Mouse (Mus musculus) retina, postnatal 7 days (tissue): ENCODE measurements around the gene Frmd4b.

Experiments used
- DNase-seq: peaks from one replicate; pipeline ENCODE4 v3.0.0-alpha.2; 2012; ENCODE audit warnings: low read depth, low spot score

Frmd4b gene

DNA sequence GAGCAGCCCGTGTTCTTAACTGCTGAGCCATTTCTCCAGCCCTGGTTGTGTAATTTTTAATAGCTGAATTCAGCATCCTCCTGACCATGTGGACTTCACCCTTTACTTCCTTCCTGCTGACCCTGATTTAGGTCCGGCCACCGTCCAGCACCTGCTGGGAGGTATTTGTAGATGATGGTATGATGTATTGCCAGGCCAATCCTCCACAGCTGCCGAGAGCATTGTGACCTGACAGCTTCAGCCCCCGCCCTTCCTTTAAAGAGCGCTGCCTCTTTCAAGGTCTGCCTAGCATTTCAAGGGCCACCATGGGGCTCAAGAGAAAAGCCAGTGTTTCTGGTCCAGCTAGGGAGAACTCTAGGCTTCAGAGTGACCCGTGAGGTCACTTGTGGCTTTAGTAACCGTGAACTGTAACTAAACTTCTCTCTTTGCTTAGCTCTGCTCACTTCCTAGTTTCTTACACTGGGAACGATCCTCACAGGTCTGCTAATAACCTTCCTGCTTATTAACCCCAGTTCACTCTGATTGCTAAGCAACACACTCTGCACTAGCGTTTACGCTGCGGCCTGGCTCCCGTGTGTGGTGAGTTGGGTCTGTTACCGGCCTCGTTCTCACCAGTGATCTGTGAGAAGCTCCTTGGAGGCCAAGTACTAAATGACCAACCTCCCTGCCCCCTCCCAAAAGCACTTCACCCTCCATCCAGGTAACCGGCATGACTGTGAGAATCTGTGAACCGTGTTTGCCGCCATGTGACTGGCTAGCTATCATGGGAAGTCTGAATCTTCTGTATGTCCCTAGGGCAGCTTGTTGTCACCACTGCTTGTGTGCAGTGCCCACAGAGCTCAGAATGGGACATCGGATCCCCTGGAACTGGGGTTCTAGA, 138.1 kb downstream of the Frmd4b start:
- no peak for DNase-seq

DNA sequence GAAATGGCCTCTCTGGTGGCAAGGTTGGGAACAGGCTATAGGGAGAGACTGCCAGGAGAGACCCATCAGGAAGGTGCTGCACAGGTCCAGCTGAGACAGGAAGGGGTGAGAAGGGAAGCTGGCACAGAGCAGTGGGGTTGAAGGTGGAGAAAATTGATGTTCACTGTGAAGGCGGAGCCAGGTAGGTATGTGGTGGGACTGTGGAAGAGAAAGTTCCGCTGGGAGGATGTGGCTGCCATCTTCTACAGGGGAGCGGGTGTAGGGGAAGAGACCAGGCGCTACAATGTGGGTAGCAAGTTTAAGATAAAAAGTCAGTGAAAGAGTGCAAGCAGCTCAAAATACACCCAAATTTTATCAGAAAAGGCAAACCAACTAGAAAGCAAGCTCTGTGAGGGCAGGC, 143.7 kb downstream of the Frmd4b start:
- DNase-seq = no peak

DNA sequence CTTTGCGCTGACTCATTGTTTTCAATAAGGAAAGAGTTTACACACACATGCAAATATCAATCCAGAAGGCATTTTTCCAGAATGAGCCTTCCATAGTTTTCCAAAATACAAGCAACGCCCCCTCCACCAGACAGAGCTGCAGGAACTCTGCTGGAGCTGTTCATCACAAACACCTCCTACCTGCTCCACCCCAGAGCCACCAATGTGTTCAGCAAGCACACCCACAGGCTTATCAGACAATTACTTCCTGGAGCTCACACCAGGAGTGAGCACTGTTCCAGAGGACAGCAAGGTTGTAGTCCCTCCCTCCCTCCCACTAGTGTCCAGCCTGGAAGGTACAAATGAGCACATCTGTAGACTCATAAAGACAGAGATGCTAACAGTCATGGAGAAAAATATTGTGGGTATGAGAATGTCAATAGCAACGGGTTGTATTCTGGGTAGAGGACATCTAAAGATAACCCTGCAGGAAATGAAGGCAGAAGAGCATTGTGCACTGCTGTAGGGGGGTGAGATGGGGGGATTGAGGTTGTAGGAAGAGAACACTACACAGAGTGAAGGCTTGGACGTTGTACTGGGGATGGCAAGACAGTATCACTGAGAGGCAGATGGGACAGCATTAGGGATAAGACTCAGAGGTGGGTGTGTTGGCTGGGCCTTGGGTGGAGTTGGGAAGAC, 144.3 kb downstream of the Frmd4b start:
- DNase-seq = no peak

DNA sequence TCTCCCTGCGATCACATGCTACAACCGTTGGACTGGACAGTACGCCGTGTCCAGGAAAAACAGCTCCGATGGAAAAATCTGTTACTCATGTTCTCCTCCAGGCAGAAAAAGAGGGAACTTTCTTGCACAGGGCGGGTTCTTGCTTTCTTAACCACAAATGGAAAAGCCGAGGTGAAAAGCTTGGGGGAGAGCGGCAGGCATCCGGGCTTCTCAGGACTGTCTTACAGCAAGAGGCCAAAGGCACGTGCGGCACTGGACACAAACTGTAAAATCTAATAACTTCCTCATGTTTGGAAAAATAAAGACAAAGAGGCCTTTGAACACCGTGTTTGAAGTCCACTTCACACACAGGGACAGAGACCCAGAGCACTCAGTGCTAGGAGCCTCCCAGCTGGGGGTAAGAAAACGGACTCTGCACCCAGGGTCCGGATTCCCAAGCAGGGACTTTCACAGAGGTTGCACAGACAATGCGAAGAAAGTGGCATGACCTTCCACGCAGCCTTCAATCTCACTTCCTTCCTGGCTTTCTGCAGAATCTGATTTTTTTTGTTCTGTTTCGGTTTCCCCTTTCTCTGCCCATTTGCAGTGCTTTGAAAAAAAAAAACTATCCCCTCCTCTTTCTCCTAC, 153.3 kb downstream of the Frmd4b start:
- DNase-seq = no peak

DNA sequence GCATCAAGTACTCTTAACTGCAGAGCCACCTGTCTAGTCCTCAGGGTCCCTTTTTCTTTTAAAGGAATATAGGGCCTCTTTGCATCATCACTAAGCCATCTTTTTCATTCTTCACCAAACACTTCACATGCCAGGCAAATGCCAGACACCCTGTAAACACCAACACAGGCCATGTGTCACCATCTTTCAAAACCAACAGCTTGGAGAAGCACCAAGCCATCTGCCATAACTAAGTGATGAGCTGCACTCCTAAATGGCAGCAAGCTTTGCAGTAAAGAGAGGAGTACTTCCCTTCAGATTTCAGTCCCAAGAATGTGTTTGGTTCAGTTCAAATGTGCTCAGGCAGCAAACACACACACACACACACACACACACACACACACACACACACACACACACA, 154.9 kb downstream of the Frmd4b start:
- no peak for DNase-seq

DNA sequence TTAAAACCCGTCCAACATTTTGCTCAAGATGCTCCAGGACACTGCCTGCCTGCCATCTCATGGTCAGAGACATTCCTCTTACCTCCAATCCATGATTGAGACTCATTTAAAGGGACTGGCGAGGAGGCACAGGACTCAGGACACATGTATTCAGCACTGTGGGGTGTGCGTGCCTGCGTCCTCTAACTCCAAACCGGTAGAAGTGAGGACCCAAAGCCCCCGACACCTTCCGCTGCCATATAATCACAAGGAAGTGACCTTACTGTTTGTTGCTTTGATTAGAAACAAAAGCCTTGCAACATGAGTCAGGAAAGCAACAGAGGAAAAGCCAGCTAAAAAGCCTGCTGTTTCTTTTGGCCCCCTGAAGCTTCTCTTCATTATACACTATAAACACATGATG, 158.2 kb downstream of the Frmd4b start:
- DNase-seq = no peak

DNA sequence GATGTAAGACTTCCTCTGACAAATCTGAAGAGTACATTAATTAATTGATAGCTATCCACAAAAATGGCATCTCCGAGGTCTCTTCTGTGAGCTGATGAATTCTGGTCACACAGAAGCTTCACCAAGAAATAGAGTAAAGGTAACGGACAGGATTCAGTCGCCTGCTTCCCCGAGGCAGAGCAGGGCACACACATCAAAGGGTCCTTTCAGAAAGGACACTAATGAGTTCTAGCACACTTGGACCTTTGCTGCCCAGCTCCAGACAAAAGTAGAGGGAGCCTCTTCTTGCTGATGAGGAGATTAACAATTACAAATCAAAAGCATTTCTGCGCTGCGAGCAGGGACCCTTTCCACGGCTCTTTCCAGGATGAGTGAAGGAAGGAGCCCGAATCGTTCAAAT, 159.0 kb downstream of the Frmd4b start:
- no peak for DNase-seq

DNA sequence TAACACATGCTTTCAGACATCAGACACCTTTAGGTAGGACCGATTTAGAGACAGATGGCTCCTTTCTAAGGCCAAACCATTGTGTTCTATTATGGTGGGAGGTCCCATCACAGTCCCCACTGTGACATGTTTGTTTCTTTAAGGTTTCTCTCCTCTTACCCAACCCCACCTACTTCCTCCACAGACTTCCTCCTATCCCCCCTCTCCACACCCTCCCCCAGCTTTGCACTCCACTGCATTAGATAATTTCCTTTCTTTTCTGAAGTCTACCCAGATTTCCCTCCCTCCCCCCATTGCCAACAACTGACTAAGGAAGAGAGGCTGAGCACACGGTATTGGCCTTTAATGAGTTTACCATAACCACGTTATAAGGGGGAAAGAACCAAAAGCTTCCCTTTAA, 159.4 kb downstream of the Frmd4b start:
- no peak for DNase-seq

DNA sequence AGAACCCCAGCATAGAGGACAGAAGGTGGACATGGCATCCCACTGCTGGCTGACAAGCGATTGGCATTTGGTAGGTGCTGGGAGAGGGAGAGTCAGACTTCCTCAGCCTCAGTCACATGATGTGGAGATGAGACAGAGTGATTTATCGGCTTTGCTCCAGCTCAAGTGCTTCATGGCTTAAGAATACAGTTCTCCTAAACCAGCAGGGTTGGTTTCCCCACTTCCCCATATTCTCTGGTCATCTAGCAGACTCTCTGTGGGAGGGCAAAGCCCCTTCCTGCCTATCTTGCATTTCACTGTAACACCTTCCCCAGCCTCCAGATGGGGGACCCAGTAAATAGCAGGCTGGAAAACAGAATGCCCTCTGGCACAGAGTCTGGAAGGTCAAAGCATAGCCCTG, 160.1 kb downstream of the Frmd4b start:
- DNase-seq = no peak

DNA sequence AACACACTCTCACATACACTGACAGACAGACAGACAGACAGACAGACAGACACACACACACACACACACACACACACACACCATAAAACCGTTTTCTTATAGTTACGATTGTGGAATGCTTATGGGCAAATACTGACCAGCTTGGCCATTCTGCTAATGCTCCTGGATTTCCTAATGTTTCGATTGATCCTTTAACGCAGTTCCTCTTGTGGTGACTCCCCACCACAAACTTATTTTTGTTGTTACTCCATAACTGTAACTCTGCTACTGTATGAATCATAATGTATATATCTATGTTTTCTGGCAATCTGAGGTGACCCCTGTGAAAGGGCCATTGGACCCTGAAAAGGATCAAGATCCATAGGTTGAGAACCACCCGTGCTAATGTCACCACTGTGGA, 165.1 kb downstream of the Frmd4b start:
- no peak for DNase-seq

DNA sequence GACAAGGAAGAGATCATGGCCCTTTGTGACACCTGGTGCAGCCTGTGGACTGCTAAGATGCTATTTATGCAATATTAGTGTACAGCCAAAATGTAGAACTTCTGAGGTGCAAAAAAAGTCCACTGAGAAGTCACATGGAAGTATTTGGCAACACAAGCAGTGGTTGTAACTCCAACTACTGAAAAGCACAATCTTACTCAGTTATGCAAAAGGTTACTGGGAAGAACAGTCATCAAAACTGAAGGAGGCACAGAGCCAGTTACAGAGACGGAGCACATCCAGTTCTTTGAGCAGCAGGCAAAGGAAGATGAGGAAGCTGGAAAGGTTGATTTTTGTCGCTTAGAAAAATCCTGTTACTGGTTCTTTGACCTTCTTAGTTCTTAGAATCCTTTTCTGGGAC, 167.5 kb downstream of the Frmd4b start:
- no peak for DNase-seq

DNA sequence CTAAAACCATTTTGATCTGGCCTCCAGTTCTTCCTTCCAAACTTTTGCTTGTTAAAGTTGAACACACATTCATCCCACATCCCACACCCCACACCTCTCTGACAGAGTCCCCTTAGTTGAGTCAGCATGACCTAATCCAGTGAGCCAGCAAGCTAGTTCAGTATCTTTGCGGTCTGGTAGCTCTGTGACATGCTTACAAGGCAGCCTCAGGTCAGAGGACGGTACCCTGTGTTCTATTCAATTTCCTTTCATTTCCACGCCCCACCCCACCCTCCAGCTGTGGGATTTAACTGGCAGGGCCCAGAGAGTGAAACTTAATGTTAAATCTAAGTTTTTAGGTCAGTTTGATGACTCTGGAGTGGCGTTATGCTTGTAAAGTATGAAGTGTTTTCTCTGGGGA, 170.3 kb downstream of the Frmd4b start:
- DNase-seq = no peak

DNA sequence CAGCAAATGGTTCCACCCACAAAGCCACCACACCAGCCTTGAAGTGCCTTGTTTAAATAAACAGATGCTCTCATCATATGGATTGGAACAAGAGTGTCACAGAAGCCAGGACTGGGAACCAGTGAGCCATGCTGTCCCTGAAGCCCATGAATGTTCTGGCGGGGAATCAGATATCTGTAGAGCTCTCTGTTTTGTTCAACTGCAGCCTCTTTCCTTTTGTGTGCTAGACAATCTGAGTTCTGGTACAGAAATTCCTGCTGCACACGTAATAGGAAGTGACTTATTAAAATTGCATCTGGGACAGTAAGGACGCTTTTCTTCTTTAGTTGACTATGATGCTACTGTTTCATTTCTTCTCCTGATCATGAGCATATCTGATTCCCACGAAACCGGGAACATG, 173.2 kb downstream of the Frmd4b start:
- DNase-seq = no peak

DNA sequence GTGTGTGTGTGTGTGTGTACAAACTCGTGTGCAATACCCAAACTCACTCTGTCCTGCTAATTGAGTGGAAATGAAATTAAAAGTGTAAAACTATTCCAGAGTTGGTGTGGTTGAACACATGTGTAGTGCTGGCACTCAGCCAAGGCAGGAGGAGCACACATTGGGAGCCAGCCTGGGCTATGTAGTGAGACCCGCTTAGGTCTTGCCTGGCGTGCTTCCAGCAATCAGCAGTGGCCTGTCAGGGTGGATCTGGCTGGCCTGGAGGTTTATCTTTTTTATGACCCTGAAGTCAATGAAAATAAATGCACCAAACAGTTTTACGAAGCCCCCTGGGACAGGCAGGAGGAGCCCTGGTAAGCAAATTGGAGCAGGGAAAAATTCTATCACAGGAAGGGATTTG, 173.8 kb downstream of the Frmd4b start:
- DNase-seq = no peak

DNA sequence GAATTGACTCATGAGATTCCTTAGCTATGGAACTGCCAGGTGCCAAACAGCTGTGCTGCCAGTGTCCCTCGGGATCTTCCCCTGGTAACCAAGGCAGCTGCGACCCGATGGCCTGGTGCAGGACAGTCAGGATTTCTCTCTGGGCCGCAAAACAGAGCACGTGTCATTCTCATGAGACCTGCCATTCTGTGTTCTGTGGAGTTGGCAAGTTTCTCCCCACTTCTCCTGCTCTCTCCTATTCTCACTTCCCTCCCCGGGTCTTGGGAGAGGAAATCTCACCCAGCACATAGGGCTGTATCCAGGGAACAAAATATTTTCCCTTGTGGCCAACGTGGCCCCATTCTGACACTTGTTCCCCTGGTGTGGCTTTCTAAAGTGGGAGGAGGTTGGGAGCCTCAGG, 176.0 kb downstream of the Frmd4b start:
- DNase-seq = no peak

DNA sequence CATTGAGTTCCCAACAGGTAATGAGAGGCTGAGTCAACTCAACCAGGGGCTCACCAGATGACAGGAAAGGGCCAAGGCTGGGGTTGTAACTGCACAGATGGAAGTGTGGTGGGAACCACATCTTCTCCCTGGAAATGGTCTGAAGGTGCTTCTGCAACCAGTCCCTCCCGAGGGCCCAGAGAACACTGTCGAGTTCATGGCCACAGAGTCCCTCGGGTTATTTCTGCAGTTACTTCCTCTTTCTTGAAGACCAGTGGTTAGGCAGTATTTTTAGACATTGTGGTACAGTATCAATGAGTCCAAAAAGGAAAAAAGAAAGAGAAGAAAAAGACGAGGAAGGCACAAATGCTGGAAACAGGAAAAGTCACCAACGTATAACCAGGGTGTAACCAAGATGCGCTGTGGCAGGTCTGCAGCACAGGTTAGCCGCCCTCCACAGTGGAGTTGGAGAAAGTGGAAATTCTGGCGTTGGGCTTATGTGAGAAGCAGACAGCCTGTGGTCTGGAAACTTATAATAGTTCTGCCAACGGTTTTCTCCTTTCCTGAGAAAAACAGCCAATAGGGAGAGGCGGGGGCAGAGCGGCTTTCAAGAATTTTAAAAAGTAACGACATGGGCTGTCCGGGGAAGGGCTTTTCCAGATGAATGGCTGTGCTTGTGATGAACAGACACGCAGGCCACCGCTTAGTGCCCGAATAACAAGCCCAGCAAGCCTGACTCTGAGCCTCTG, 178.3 kb downstream of the Frmd4b start:
- no peak for DNase-seq

DNA sequence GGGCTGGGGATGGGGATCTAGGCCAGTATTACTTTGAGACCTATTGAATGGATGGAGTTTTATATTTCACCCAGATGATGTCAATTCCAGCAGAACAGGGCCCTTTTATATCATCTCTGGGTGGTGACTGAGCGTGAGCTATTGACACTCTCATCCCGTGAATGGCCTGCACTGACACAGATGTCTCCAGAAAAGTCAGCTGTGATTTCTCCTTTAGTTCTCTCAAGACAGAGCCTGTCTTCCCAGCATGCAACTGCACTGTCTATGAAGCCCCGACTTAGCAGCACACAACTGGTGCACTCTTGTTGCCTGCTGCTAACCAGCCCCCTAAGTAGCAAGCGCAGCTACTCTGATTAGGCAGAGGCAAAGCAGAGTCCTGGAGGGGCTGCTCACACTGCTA, 182.6 kb downstream of the Frmd4b start:
- DNase-seq = no peak

DNA sequence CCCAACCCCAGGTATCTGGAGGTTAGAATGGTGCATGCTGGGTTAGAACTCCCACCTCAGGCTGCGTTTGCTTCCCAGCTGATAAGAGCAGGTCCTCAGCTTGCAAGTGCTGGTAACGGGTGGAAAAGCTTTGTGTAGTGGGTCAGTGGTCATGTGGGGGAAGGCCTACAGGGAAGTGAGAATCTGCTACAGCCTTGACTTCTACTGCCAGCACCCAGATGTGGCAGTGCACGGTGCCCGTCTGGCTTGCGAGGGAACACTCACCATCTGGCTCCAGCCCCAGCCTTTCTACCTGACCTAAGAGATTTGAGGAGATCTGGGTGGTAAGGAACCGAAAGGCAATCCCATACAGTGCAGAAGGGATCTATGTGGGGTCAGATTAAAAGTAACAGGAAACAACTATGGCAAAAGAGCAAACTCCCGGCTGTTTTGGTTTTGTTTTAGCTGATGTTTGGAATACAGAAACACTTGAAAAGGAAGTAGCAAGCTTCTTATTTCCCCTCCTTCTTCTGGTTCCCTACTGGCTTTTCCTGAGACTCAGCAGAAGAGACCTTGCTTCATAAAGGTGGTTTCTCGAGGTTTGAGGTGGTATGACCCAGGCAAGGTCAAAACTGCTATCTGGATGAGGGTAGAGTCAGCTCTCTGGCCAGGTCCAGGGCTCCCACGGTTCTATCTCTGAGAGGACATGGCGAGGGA, 185.9 kb downstream of the Frmd4b start:
- DNase-seq = no peak

DNA sequence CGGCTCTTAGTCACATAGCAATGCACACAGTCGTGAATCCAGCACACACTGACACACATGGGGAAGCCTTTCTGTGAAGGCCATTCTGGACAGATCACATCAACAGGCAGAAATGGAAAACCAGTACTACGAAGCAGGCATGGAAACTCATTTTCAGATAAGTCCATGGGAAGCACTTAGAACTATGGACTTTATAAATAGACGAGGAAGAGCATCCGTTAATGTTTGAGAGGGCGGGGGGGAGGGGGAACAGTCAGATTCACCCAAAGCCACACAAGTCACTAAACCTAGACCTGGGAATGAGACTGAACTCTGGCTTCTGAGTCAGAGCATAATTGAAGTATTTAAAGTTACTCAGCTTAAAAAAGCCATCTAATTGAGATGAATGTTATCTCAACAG, 186.8 kb downstream of the Frmd4b start:
- DNase-seq = no peak

DNA sequence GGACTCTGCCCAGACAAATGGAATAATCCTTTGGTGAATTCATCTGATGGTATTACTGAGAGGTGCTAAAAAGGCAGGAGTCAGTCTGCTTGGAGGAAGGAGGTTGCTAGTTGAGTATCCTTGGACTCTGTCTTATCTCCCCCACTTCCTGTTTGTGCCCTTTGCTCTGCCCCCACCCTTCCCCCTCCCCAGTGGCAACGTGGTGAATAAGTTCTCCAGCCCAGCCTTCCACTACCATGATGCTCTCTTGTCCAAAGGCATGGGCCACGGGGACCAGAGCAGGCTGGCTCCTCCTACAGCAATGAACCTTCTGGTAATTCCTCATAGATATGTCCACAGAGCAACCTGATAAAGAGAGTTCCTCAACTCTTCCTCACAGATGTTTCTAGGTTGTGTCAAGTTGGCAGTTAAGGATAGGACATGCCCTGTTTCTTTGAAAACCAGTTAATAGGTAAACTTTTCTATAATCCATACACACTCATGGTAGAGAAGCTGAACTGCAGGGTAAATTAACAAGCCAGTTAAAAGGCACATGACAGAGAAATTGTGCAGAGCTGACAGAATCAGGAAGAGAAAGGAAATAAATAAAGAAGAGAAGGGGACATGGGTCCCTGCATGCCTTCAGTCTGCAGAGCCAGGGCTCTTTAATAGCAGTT, 187.5 kb downstream of the Frmd4b start:
- no peak for DNase-seq
